In genomic region chr16:18613301-18613700, GRCm38 (mm10) we compare ENCODE assay signal across 20 mouse cellular contexts. TPM values are rescaled to one million over a fixed set of nuclear protein-coding genes. Genes with fewer than 3 reads are reported as not detected.
"Had no signal": no experiment of that assay in that cellular context is flagged by ENCODE, and none has a peak within 500 bp of the region (broad histone marks: within the 10 kb centered on the region; RNA-seq: fewer than 3 reads in every experiment).

No protein-coding gene starts in this region.

- H3K9me3 ChIP-seq: liver, embryonic 13.5 days; midbrain, embryonic 12.5 days; midbrain, embryonic 15.5 days; neural tube, embryonic 12.5 days; neural tube, embryonic 15.5 days had no signal

- H3K4me3 ChIP-seq: liver, embryonic 13.5 days; midbrain, embryonic 12.5 days; midbrain, embryonic 15.5 days; neural tube, embryonic 12.5 days; neural tube, embryonic 15.5 days had no signal

- H3K36me3 ChIP-seq: liver, embryonic 13.5 days; midbrain, embryonic 12.5 days; midbrain, embryonic 15.5 days; neural tube, embryonic 12.5 days; neural tube, embryonic 15.5 days had no signal

- H3K4me2 ChIP-seq: liver, embryonic 13.5 days; midbrain, embryonic 12.5 days; midbrain, embryonic 15.5 days; neural tube, embryonic 12.5 days; neural tube, embryonic 15.5 days had no signal

- ATAC-seq: midbrain, embryonic 15.5 days had no signal

- DNase-seq: kidney, adult 8-10 months; kidney, postnatal 25 days; left cerebral cortex, postnatal 4 days; liver, embryonic 13.5 days; lung, adult 2 months; lung, postnatal 14 days; lung, postnatal 4 days; right cerebral cortex, adult 18-20 months; right cerebral cortex, postnatal 14 days; right cerebral cortex, postnatal 4 days; thymus, adult 2 months; thymus, postnatal 14 days had no signal

- H3K27ac ChIP-seq: liver, embryonic 13.5 days; midbrain, embryonic 12.5 days; midbrain, embryonic 15.5 days; neural tube, embryonic 12.5 days; neural tube, embryonic 15.5 days; stomach, postnatal 0 days had no signal

- H3K9ac ChIP-seq: liver, embryonic 13.5 days; midbrain, embryonic 12.5 days; midbrain, embryonic 15.5 days; neural tube, embryonic 15.5 days had no signal

RNA-seq across cellular contexts. Expression of gene Gp1bb, which starts 8.9 kb away (rescaled TPM):
- total RNA-seq: liver, adult 2 months had no signal
- polyA plus RNA-seq: liver, adult 2 months had no signal

RNA-seq across cellular contexts. Expression of gene Gm49601, which starts 12.9 kb away (rescaled TPM):
- total RNA-seq: liver, adult 2 months; megakaryocyte-erythroid progenitor cell, adult 5-6 weeks had no signal
- polyA plus RNA-seq: liver, adult 2 months had no signal

RNA-seq across cellular contexts. Expression of gene Tbx1, which starts 22.8 kb away (rescaled TPM):
- total RNA-seq: liver, adult 2 months; megakaryocyte progenitor cell, adult 5-6 weeks; megakaryocyte-erythroid progenitor cell, adult 5-6 weeks had no signal
